Mouse (Mus musculus): ENCODE data around the gene Lsm11. TPM values are rescaled to one million over a fixed set of nuclear protein-coding genes. Genes with fewer than 3 reads are reported as not detected.

The Lsm11 gene
- total and polyA plus RNA-seq, 2 experiments = 0.65 to 1.4 TPM

DNA sequence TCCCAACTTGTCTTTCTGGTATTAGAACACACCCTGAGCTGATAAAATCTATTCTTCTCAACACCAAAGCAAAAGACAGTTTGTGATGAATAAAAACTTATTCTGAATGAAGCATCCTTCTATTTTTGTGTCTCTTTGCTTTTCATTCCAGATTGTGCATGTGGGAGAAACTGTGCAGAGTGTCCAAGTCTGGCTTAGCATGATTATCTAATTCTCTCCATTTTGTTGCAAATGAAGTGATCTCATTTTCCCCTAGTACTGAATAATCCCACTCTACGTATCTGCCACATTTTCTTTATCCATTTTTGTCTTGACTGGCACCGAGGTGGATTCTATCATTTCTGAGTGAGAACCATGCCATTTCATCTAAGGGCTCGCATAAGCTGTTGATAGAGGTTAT is 31.3 kb upstream of the Lsm11 start:
- no peaks in the 10 kb centered on the region for H3K4me1 ChIP-seq (ENCODE audit: control insufficient read depth, insufficient read depth, low read length)
- no peaks in the 10 kb centered on the region; the same call in 1 of the 2 replicates for H3K27me3 ChIP-seq (ENCODE audit: control insufficient read depth, insufficient read depth, low read length)
- no peak for TF ChIP-seq CTCF (IDR thresholded peaks at IDR 0.05; ENCODE audit: low read depth, low read length)
- TF ChIP-seq POLR2A (IDR thresholded peaks at IDR 0.05; ENCODE audit: extremely low read depth, insufficient read depth, low read length) = no peak
- H3K79me2 ChIP-seq (ENCODE audit: control insufficient read depth, insufficient read depth, low read length) = no peaks in the 10 kb centered on the region
- H3K27ac ChIP-seq (replicated peaks; ENCODE audit: insufficient read depth, low read depth, low read length) = no peak overlapping the region
- H3K36me3 ChIP-seq (ENCODE audit: control insufficient read depth, insufficient read depth, low read length) = no peaks in the 10 kb centered on the region
- WGBS = 84% methylated on average over 3 of the region's 3 CpGs
- no peak overlapping the region for H3K4me3 ChIP-seq (ENCODE audit: insufficient read depth, low read depth, low read length)
- no peak for DNase-seq (ENCODE audit: extremely low read depth, low read depth, low spot score)
- no peak overlapping the region for H3K9ac ChIP-seq (ENCODE audit: low read depth, low read length)

DNA sequence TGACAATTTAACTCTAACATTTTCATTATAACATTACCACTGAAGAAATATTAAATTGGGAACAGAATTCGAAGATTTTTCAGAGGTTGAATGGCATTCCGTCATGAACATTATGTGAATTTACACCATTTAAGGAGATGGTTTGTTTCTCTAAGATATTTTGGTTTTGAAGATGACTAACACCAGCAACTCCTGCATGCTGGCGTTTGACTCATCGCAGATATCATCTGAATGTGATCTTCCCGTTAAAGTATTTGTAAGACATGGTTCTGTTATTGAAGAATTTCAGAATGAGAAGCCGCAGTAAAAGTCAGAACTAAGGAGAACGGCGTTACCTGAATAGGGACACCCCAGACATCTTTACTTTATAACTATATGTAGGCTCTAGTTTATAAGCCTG is 29.7 kb upstream of the Lsm11 start:
- no peak overlapping the region for H3K4me3 ChIP-seq (ENCODE audit: insufficient read depth, low read depth, low read length)
- no peaks in the 10 kb centered on the region for H3K27me3 ChIP-seq (ENCODE audit: control insufficient read depth, insufficient read depth, low read length)
- H3K9ac ChIP-seq (ENCODE audit: low read depth, low read length) = no peak overlapping the region
- no peaks in the 10 kb centered on the region for H3K4me1 ChIP-seq (ENCODE audit: control insufficient read depth, insufficient read depth, low read length)
- no peaks in the 10 kb centered on the region for H3K36me3 ChIP-seq (ENCODE audit: control insufficient read depth, insufficient read depth, low read length)
- no peaks in the 10 kb centered on the region for H3K79me2 ChIP-seq (ENCODE audit: control insufficient read depth, insufficient read depth, low read length)
- H3K27ac ChIP-seq (replicated peaks; ENCODE audit: insufficient read depth, low read depth, low read length) = no peak overlapping the region
- TF ChIP-seq POLR2A (IDR thresholded peaks at IDR 0.05; ENCODE audit: extremely low read depth, insufficient read depth, low read length) (no peak), CTCF (IDR thresholded peaks at IDR 0.05; ENCODE audit: low read depth, low read length) (no peak)
- DNase-seq (ENCODE audit: extremely low read depth, low read depth, low spot score) = no peak
- 88% methylated on average over 8 of the region's 8 CpGs for WGBS

DNA sequence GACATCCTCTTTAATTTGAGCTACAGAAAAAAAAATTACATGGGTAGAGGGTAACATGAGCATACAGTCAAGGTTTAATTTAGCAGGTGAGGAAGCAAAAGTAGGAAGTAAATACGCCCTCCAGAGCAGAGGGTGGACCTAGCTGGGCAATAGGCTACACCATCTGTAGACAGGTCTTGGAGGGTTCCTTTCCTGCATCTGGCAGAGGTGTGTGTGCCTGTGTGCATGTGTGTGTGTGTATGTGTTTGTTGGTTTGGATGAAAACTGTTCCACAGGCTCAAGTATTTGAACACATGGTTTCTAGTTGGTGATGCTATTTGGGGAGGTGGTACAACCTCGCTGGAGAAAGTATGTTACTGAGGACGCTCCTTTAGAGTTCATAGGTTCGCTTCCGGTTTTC is 28.9 kb upstream of the Lsm11 start:
- DNase-seq (ENCODE audit: extremely low read depth, low read depth, low spot score) = no peak
- Histone ChIP-seq H3K36me3 (ENCODE audit: control insufficient read depth, insufficient read depth, low read length) (no peaks in the 10 kb centered on the region), H3K27ac (replicated peaks; ENCODE audit: insufficient read depth, low read depth, low read length) (no peak overlapping the region), H3K4me1 (ENCODE audit: control insufficient read depth, insufficient read depth, low read length) (no peaks in the 10 kb centered on the region), H3K79me2 (ENCODE audit: control insufficient read depth, insufficient read depth, low read length) (no peaks in the 10 kb centered on the region), H3K9ac (ENCODE audit: low read depth, low read length) (no peak overlapping the region), H3K27me3 (ENCODE audit: control insufficient read depth, insufficient read depth, low read length) (no peaks in the 10 kb centered on the region), H3K4me3 (ENCODE audit: insufficient read depth, low read depth, low read length) (no peak overlapping the region)
- TF ChIP-seq POLR2A (IDR thresholded peaks at IDR 0.05; ENCODE audit: extremely low read depth, insufficient read depth, low read length) (no peak), CTCF (IDR thresholded peaks at IDR 0.05; ENCODE audit: low read depth, low read length) (no peak)
- WGBS = 82% methylated on average over 5 of the region's 5 CpGs

DNA sequence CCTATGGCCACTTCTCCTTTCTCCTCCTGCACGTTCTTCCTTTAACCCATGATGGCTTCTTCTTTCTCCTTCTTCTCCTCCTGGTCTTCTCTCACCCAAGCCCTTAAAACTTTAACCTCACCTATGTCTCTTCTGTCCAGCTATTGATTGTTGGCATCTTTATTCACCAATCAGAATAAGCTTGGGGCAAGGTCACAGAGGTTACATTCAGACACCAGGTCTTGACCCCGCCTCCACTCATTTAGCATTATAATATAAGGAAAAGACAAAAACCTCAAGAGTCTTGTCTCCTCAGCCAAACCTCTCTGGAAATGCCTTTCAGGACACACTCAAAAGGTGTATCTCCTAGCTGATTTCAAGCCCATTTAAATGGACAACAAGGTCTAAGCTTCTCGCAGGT is 23.7 kb upstream of the Lsm11 start:
- WGBS = 88% methylated on average over 3 of the region's 3 CpGs
- H3K27me3 ChIP-seq (ENCODE audit: control insufficient read depth, insufficient read depth, low read length) = no peaks in the 10 kb centered on the region
- no peaks in the 10 kb centered on the region for H3K79me2 ChIP-seq (ENCODE audit: control insufficient read depth, insufficient read depth, low read length)
- no peak overlapping the region for H3K27ac ChIP-seq (replicated peaks; ENCODE audit: insufficient read depth, low read depth, low read length)
- H3K4me1 ChIP-seq (ENCODE audit: control insufficient read depth, insufficient read depth, low read length) = no peaks in the 10 kb centered on the region
- H3K4me3 ChIP-seq (ENCODE audit: insufficient read depth, low read depth, low read length) = no peak overlapping the region
- TF ChIP-seq CTCF (IDR thresholded peaks at IDR 0.05; ENCODE audit: low read depth, low read length) (no peak), POLR2A (IDR thresholded peaks at IDR 0.05; ENCODE audit: extremely low read depth, insufficient read depth, low read length) (no peak)
- no peaks in the 10 kb centered on the region for H3K36me3 ChIP-seq (ENCODE audit: control insufficient read depth, insufficient read depth, low read length)
- H3K9ac ChIP-seq (ENCODE audit: low read depth, low read length) = no peak overlapping the region
- peak; percentile 35 for DNase-seq (ENCODE audit: extremely low read depth, low read depth, low spot score)

DNA sequence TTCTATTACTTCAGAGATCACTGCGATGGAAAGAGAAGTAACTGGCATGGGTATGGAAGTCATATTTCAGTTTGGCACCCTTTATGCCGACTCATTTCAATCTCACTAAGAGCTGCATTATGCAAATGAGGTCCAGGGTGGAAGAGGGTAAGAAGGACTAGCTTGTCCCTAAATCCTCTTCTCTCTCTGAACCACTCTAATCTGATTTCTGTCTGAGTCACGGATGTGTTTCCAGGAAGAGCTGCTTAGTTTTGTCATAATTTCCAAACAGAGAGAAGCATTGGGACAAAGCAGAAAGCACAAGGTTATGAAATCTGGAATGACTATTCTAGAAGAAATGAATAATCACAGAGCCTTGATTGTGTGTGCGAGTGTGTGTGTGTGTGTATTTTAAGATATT is 22.2 kb upstream of the Lsm11 start:
- Histone ChIP-seq H3K36me3 (ENCODE audit: control insufficient read depth, insufficient read depth, low read length) (no peaks in the 10 kb centered on the region), H3K4me3 (ENCODE audit: insufficient read depth, low read depth, low read length) (no peak overlapping the region), H3K4me1 (ENCODE audit: control insufficient read depth, insufficient read depth, low read length) (no peaks in the 10 kb centered on the region), H3K27me3 (ENCODE audit: control insufficient read depth, insufficient read depth, low read length) (no peaks in the 10 kb centered on the region), H3K27ac (replicated peaks; ENCODE audit: insufficient read depth, low read depth, low read length) (no peak overlapping the region), H3K79me2 (ENCODE audit: control insufficient read depth, insufficient read depth, low read length) (no peaks in the 10 kb centered on the region), H3K9ac (ENCODE audit: low read depth, low read length) (no peak overlapping the region)
- no peak for TF ChIP-seq CTCF (IDR thresholded peaks at IDR 0.05; ENCODE audit: low read depth, low read length)
- TF ChIP-seq POLR2A (IDR thresholded peaks at IDR 0.05; ENCODE audit: extremely low read depth, insufficient read depth, low read length) = no peak
- 84% methylated on average over 4 of the region's 4 CpGs for WGBS
- no peak for DNase-seq (ENCODE audit: extremely low read depth, low read depth, low spot score)

DNA sequence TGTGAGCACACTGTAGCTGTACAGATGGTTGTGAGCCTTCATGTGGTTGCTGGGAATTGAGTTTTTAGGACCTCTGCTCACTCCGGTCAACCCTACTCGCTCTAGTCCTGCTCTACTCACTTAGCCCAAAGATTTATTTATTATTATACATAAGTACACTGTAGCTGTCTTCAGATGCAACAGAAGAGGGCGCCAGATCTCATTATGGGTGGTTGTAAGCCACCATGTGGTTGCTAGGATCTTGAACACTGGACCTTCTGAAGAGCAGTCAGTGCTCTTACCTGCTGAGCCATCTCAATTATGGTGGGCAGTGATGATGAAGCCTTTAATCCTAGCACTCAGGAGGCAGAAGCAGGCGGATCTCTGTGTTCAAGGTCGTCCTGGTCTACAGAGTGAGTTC is 15.3 kb upstream of the Lsm11 start:
- no peak for DNase-seq (ENCODE audit: extremely low read depth, low read depth, low spot score)
- WGBS = 85% methylated on average over 5 of the region's 5 CpGs

More for the DNA sequence above, 15.3 kb upstream of the Lsm11 start:
- no peaks in the 10 kb centered on the region for H3K36me3 ChIP-seq (ENCODE audit: control insufficient read depth, insufficient read depth, low read length)
- H3K79me2 ChIP-seq (ENCODE audit: control insufficient read depth, insufficient read depth, low read length) = no peaks in the 10 kb centered on the region
- no peak overlapping the region for H3K4me3 ChIP-seq (ENCODE audit: insufficient read depth, low read depth, low read length)
- H3K27ac ChIP-seq (replicated peaks; ENCODE audit: insufficient read depth, low read depth, low read length) = no peak overlapping the region
- no peak overlapping the region for H3K9ac ChIP-seq (ENCODE audit: low read depth, low read length)
- no peaks in the 10 kb centered on the region for H3K27me3 ChIP-seq (ENCODE audit: control insufficient read depth, insufficient read depth, low read length)
- TF ChIP-seq POLR2A (IDR thresholded peaks at IDR 0.05; ENCODE audit: extremely low read depth, insufficient read depth, low read length) (no peak), CTCF (IDR thresholded peaks at IDR 0.05; ENCODE audit: low read depth, low read length) (no peak)
- no peaks in the 10 kb centered on the region for H3K4me1 ChIP-seq (ENCODE audit: control insufficient read depth, insufficient read depth, low read length)

Data from liver, adult 2 months (tissue).